8 mouse cellular contexts compared by ENCODE assay signal in genomic region chr2:167924803-167925604, GRCm38 (mm10). TPM values are rescaled to one million over a fixed set of nuclear protein-coding genes. Genes with fewer than 3 reads are reported as not detected.
A peak's percentile ranks its signal among the peaks of the same experiment; 100 is the strongest.
DNase-seq lines count a peak whose midpoint lies in the region; ATAC-seq lines count a peak whose summit lies in the region.

No protein-coding gene starts in this region.

- 4% methylated on average over 29 of the region's 29 CpGs for WGBS in embryonic facial prominence, embryonic 10.5 days
- WGBS in intestine, embryonic 15.5 days: 2% methylated on average over 29 of the region's 29 CpGs

- H3K9ac ChIP-seq in intestine, embryonic 15.5 days: peak overlapping the region; percentile 56

- H3K4me2 ChIP-seq in intestine, embryonic 15.5 days (replicated peaks): peak overlapping the region; percentile 92

- H3K27me3 ChIP-seq in embryonic facial prominence, embryonic 10.5 days (replicated peaks; ENCODE audit: low read depth, poor library complexity, severe bottlenecking): no peaks in the 10 kb centered on the region
- H3K27me3 ChIP-seq in intestine, embryonic 15.5 days (replicated peaks): no peaks in the 10 kb centered on the region

- peak overlapping the region; percentile 65 for H3K4me3 ChIP-seq in embryonic facial prominence, embryonic 10.5 days
- H3K4me3 ChIP-seq in intestine, embryonic 15.5 days (replicated peaks): peak overlapping the region; percentile 44

- peak; percentile 90 for ATAC-seq in intestine, embryonic 15.5 days
- ATAC-seq in megakaryocyte-erythroid progenitor cell, adult 5-6 weeks (replicated peaks; ENCODE audit: low FRiP score, low TSS enrichment, poor library complexity, severe bottlenecking): peak; percentile 85

- peaks cover 15% of the 10 kb centered on the region for H3K4me1 ChIP-seq in embryonic facial prominence, embryonic 10.5 days
- H3K4me1 ChIP-seq in intestine, embryonic 15.5 days (replicated peaks): no peaks in the 10 kb centered on the region

- intact Hi-C loops in left cerebral cortex, postnatal 14 days (cut with DNase I): loop anchor here (10.0 kb wide), 1 partner anchor 160 kb away; the partner anchor contains the start of gene Pard6b

- H3K9me3 ChIP-seq in embryonic facial prominence, embryonic 10.5 days: no peaks in the 10 kb centered on the region
- no peaks in the 10 kb centered on the region for H3K9me3 ChIP-seq in intestine, embryonic 15.5 days

- H3K36me3 ChIP-seq in embryonic facial prominence, embryonic 10.5 days (replicated peaks): no peaks in the 10 kb centered on the region
- no peaks in the 10 kb centered on the region for H3K36me3 ChIP-seq in intestine, embryonic 15.5 days

- peak; percentile 89 for DNase-seq in adrenal gland, postnatal 10 days
- peak; percentile 79 for DNase-seq in embryonic facial prominence, embryonic 10.5 days (ENCODE audit: low spot score)
- DNase-seq in gastrocnemius, postnatal 4 days (ENCODE audit: low spot score in 2 of 2): peak; percentile 55 to 76
- peak; percentile 82 to 85 for DNase-seq in left cerebral cortex, postnatal 14 days (ENCODE audit: low spot score in 2 of 2)
- peak; percentile 74 for DNase-seq in right cerebral cortex, postnatal 14 days
- DNase-seq in urinary bladder, postnatal 4 days (ENCODE audit: low spot score in 2 of 2): peak; percentile 79 to 82

- H3K27ac ChIP-seq in embryonic facial prominence, embryonic 10.5 days (replicated peaks): peak overlapping the region; percentile 85
- H3K27ac ChIP-seq in intestine, embryonic 15.5 days: peak overlapping the region; percentile 87

RNA-seq across cellular contexts. Expression of gene Ptpn1, which starts 6.9 kb away (rescaled TPM):
- total RNA-seq in adrenal gland, postnatal 10 days (2021): 10 to 100 TPM; 43.1 to 50.2 TPM
- polyA plus RNA-seq in embryonic facial prominence, embryonic 10.5 days (2016; fragmentation: Nextera tagmentation; extraction: Ambion mirVana): 66.2 and 71.7 TPM in 2 replicates
- 10 to 100 TPM; 28.5 to 31.3 TPM for total RNA-seq in gastrocnemius, postnatal 4 days (2021)
- 41.1 and 54.2 TPM in 2 replicates for polyA plus RNA-seq in intestine, embryonic 15.5 days (2015; fragmentation: Nextera tagmentation; extraction: Ambion mirVana)
- total RNA-seq in left cerebral cortex, postnatal 14 days (2021): 10 to 100 TPM; 62.3 to 66.7 TPM
- total RNA-seq in megakaryocyte-erythroid progenitor cell, adult 5-6 weeks (2014; fragmentation: Nextera tagmentation): 24.3 and 29.1 TPM in 2 replicates
- total RNA-seq in megakaryocyte-erythroid progenitor cell, adult 5-6 weeks (2017): 31.9 and 56.4 TPM in 2 replicates

Comparison
In these comparisons a context has a peak if more than half of its experiments do, and no peak if none do; other contexts are left out.
1. Peak in every context shown above with its lines: DNase-seq, ATAC-seq, H3K4me3 ChIP-seq and H3K27ac ChIP-seq.